Mouse (Mus musculus) embryonic facial prominence, embryonic 12.5 days (tissue): ENCODE measurements around the gene Dnm1. TPM values are rescaled to one million over a fixed set of nuclear protein-coding genes. Genes with fewer than 3 reads are reported as not detected.
"Not testable (repeated sequence)": the region's sequence is repeated elsewhere in the genome, so short reads cannot be mapped to it uniquely, and the experiment has no call there.

Source experiments
- ATAC-seq: fragments of 200-750 bp; cut with Nextera tagmentation; 2 replicates; pipeline ENCODE4 v1.8.0; 2017; ENCODE audit not compliant: insufficient number of reproducible peaks, insufficient read depth, low FRiP score, low TSS enrichment
- H3K27ac ChIP-seq: fragments of 300-500 bp; sonication (generic); 2 replicates; pipeline ENCODE4 v1.5.1; 2016; ENCODE audit warnings: mild to moderate bottlenecking
- H3K27me3 ChIP-seq: fragments of 300-500 bp; sonication (generic); 2 replicates; pipeline ENCODE4 v1.6.1; 2016; ENCODE audit warnings: mild to moderate bottlenecking, moderate library complexity
- H3K36me3 ChIP-seq: fragments of 300-500 bp; sonication (generic); 2 replicates; pipeline ENCODE4 v1.6.1; 2016; ENCODE audit warnings: mild to moderate bottlenecking
- H3K4me1 ChIP-seq: fragments of 300-500 bp; sonication (generic); 2 replicates; pipeline ENCODE4 v1.6.1; 2016
- H3K4me2 ChIP-seq: fragments of 300-500 bp; sonication (generic); replicated peaks from 2 replicates; pipeline ENCODE4 v1.6.1; 2016; ENCODE audit warnings: mild to moderate bottlenecking, moderate library complexity
- H3K4me3 ChIP-seq: fragments of 300-500 bp; sonication (generic); 2 replicates; pipeline ENCODE4 v1.5.1; 2016; ENCODE audit warnings: mild to moderate bottlenecking
- H3K9ac ChIP-seq: fragments of 300-500 bp; sonication (generic); 2 replicates; pipeline ENCODE4 v1.6.1; 2016; ENCODE audit warnings: mild to moderate bottlenecking, moderate library complexity
- H3K9me3 ChIP-seq: fragments of 300-500 bp; sonication (generic); 2 replicates; pipeline ENCODE4 v1.6.1; 2016; ENCODE audit warnings: mild to moderate bottlenecking, moderate library complexity
- WGBS: fragments of 180-500 bp; shearing (Covaris S2); methylation state at CpG from one replicate; pipeline ENCODE4 v1.1.7; 2016; 5-methylcytosine and 5-hydroxymethylcytosine counted together
- polyA plus RNA-seq: library from polyadenylated mRNA; unstranded; fragments of >200 nt; fragmentation: Nextera tagmentation; extraction: Ambion mirVana; gene quantifications from 2 replicates; pipeline ENCODE4 v1.2.1, GENCODE M21; 2016

The Dnm1 gene
- polyA plus RNA-seq, 1 experiment from 2014 or later: 45.0 TPM

DNA sequence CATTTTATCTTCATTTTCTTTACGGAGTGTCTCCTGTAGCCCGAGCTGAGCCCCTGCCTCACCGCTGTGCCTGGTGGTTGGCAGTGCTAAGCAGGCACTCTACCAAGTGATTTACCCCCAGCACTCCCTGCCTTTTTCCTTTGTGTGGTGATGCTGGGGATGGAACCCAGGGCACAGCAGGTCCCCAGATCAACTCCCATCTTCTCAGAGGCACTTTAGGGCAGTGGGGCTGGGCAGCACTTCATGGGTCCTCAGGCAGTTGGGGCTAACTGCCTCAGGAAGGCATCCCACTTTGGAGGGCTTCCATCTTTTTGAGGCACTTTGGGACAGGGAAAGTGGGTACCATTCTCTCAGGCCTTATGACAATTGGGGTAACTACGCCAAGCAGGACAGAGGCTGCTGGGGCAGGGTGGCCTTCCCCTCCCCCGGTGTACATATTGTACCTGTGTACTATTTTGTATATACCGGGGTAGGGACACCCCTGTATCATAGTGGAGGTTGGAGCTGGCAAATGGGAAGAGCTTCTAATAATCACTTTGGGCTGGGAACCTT, 45.8 kb downstream of the Dnm1 start:
- Histone ChIP-seq H3K27ac (0 out of 2 replicates have a peak overlapping the region, but pooled peaks have one; percentile 41), H3K4me1 (peaks cover 20% of the 10 kb centered on the region), H3K36me3 (peaks cover 84% of the 10 kb centered on the region), H3K4me2 (no peak overlapping the region), H3K4me3 (no peak overlapping the region), H3K27me3 (no peaks in the 10 kb centered on the region), H3K9me3 (no peaks in the 10 kb centered on the region), H3K9ac (no peak overlapping the region)
- no peak for ATAC-seq
- 86% methylated on average over 6 of the region's 6 CpGs for WGBS

- Histone ChIP-seq H3K27me3 (no peaks in the 10 kb centered on the region), H3K9ac (0 out of 2 replicates have a peak overlapping the region, but pooled peaks have one; percentile 4), H3K36me3 (peaks cover 95% of the 10 kb centered on the region), H3K4me2 (no peak overlapping the region), H3K4me1 (peaks cover 13% of the 10 kb centered on the region), H3K9me3 (no peaks in the 10 kb centered on the region), H3K27ac (0 out of 2 replicates have a peak overlapping the region, but pooled peaks have one; percentile 41), H3K4me3 (no peak overlapping the region)
- no peak for ATAC-seq
- WGBS: 80% methylated on average over 9 of the region's 9 CpGs
Measured at GRCm38 (mm10) chr2:32306176-32306575, 47.0 kb downstream of the Dnm1 start.

DNA sequence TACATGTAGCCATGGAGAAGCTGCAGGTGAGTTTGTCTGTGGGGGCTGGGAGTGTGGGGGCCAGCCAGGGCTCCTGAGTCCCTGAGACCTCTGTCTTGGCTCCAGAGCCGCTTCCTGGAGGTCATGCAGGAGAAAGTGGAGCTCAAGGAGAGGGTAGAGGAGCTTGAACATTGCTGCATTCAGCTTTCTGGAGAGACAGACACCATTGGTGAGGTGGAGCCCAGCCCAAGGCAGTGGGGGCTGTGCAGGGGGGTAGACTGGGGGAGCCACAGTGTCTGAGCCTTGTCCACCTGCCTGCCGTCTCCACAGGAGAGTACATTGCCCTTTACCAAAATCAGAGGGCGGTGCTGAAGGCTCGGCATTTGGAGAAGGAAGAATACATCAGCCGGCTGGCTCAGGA, 47.5 kb downstream of the Dnm1 start:
- peaks cover 96% of the 10 kb centered on the region for H3K36me3 ChIP-seq
- no peak for ATAC-seq

GRCm38 (mm10) chr2:32304145-32304832, 48.8 kb downstream of the Dnm1 start:
- Histone ChIP-seq H3K9ac (no peak overlapping the region), H3K4me2 (no peak overlapping the region), H3K4me1 (no peaks in the 10 kb centered on the region), H3K36me3 (peaks cover 93% of the 10 kb centered on the region), H3K4me3 (no peak overlapping the region), H3K27ac (no peak overlapping the region), H3K27me3 (no peaks in the 10 kb centered on the region), H3K9me3 (no peaks in the 10 kb centered on the region)
- 0 out of 2 replicates have a peak, but pooled peaks have one; percentile 47 for ATAC-seq
- 53% methylated on average over 8 of the region's 8 CpGs for WGBS

More for the DNA sequence above, 47.5 kb downstream of the Dnm1 start:
- 0 out of 2 replicates have a peak overlapping the region, but pooled peaks have one; percentile 19 for H3K27ac ChIP-seq
- no peak overlapping the region for H3K4me2 ChIP-seq
- no peaks in the 10 kb centered on the region for H3K9me3 ChIP-seq
- H3K4me1 ChIP-seq: peaks cover 7% of the 10 kb centered on the region
- no peak overlapping the region for H3K4me3 ChIP-seq
- WGBS: 91% methylated on average over 5 of the region's 5 CpGs
- no peaks in the 10 kb centered on the region for H3K27me3 ChIP-seq
- H3K9ac ChIP-seq: 0 out of 2 replicates have a peak overlapping the region, but pooled peaks have one; percentile 4

GRCm38 (mm10) chr2:32302952-32303351, 50.2 kb downstream of the Dnm1 start:
- Histone ChIP-seq H3K4me3 (no peak overlapping the region), H3K4me1 (no peaks in the 10 kb centered on the region), H3K27me3 (no peaks in the 10 kb centered on the region), H3K4me2 (no peak overlapping the region), H3K9me3 (no peaks in the 10 kb centered on the region), H3K9ac (no peak overlapping the region), H3K36me3 (peaks cover 93% of the 10 kb centered on the region), H3K27ac (peak overlapping the region; percentile 17; the same call in 1 of the 2 replicates)
- WGBS: 85% methylated on average over 10 of the region's 10 CpGs
- no peak for ATAC-seq

- H3K9ac ChIP-seq: no peak overlapping the region
Measured at GRCm38 (mm10) chr2:32299469-32299868, 53.7 kb downstream of the Dnm1 start.

DNA sequence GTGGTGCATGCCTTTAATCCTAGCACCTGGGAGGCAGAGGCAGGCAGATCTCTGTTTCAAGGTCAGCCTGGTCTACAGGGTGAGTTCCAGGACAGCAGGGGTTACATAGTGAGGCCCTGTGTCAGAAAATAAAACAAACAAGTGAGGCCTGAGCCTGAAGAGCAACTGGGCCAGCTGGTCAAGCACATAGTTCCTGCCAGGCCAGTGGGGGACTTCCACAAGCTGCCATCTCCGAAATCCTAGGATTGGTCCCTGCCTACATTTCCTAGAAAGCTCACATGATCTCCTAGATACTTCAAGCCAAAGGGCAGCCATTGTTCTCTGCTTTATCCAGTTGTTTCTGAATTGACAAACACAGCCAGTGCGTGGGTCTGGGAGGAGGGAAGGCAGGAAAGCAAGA, 57.3 kb downstream of the Dnm1 start:
- H3K4me3 ChIP-seq, H3K9me3 ChIP-seq, H3K4me2 ChIP-seq, H3K4me1 ChIP-seq, H3K9ac ChIP-seq, H3K27ac ChIP-seq, ATAC-seq, H3K27me3 ChIP-seq: not testable (repeated sequence)
- WGBS: 92% methylated on average over 2 of the region's 2 CpGs
- peaks cover 58% of the 10 kb centered on the region for H3K36me3 ChIP-seq

More at GRCm38 (mm10) chr2:32299469-32299868, 53.7 kb downstream of the Dnm1 start:
- Histone ChIP-seq H3K4me3 (no peak overlapping the region), H3K27me3 (no peaks in the 10 kb centered on the region), H3K4me2 (no peak overlapping the region), H3K27ac (no peak overlapping the region), H3K9me3 (no peaks in the 10 kb centered on the region), H3K36me3 (peaks cover 79% of the 10 kb centered on the region), H3K4me1 (no peaks in the 10 kb centered on the region)
- ATAC-seq: no peak
- WGBS: 89% methylated on average over 4 of the region's 4 CpGs

DNA sequence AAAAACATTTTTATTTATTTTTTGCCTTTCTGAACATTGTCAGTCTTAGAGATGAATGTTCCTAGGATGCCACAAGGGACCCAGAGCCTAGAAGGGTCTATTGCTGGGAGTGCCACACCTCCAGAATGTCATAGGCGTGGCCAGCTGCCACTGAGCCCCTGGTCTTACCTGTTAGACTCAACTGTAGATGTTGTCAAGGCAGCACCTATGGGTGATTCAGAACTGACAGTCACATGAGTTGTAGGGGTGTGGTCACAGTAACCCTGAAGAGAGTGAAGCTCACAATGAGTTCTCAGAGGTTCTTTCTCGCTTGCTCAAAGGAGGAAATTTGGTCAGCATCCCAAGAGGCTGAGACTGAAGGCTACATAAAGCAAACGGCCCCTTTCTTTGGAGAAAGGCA, 57.9 kb downstream of the Dnm1 start:
- Histone ChIP-seq H3K27ac (no peak overlapping the region), H3K27me3 (no peaks in the 10 kb centered on the region), H3K4me3 (no peak overlapping the region), H3K4me2 (no peak overlapping the region), H3K4me1 (no peaks in the 10 kb centered on the region), H3K9me3 (no peaks in the 10 kb centered on the region), H3K36me3 (peaks cover 56% of the 10 kb centered on the region), H3K9ac (no peak overlapping the region)
- WGBS: 85% methylated on average over 3 of the region's 3 CpGs
- ATAC-seq: no peak

DNA sequence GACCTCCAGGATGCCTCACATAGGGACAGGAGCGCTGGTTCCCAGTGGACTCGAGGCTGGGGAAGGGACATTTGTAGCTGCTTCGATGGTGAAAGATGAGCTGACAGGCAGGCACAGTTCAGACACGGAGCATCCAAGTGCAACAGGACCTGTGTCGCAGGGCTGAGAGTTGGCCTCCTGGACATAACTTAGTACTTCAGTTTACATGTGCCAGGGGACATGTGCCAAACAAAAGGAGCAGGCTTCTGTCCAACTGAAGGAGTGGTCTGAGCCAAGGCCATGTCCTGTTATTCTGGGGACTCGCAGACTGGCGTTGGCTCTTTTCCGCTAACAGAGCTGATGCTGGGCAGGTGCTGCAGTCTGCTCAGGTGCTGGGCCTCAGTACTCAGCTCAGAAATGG, 58.8 kb downstream of the Dnm1 start:
- H3K27ac ChIP-seq: no peak overlapping the region
- no peak for ATAC-seq
- H3K9ac ChIP-seq: no peak overlapping the region
- H3K36me3 ChIP-seq: peaks cover 47% of the 10 kb centered on the region
- no peak overlapping the region for H3K4me3 ChIP-seq
- H3K4me2 ChIP-seq: no peak overlapping the region
- no peaks in the 10 kb centered on the region for H3K27me3 ChIP-seq
- WGBS: 82% methylated on average over 8 of the region's 8 CpGs
- peaks cover 2% of the 10 kb centered on the region for H3K4me1 ChIP-seq
- H3K9me3 ChIP-seq: no peaks in the 10 kb centered on the region

- no peak for ATAC-seq
- Histone ChIP-seq H3K4me2 (peak overlapping the region; percentile 87; the same call in 1 of the 2 replicates), H3K9ac (no peak overlapping the region), H3K36me3 (peaks cover 27% of the 10 kb centered on the region), H3K27ac (no peak overlapping the region), H3K27me3 (no peaks in the 10 kb centered on the region), H3K4me1 (peaks cover 19% of the 10 kb centered on the region), H3K9me3 (no peaks in the 10 kb centered on the region), H3K4me3 (peak overlapping the region; percentile 98; the same call in 1 of the 2 replicates)
Measured at GRCm38 (mm10) chr2:32289578-32289977, 63.6 kb downstream of the Dnm1 start.

- H3K4me3 ChIP-seq: peak overlapping the region; percentile 98
- H3K27ac ChIP-seq: peak overlapping the region; percentile 58
- 3% methylated on average over 28 of the region's 29 CpGs for WGBS
- H3K9me3 ChIP-seq: no peaks in the 10 kb centered on the region
- peaks cover 31% of the 10 kb centered on the region for H3K36me3 ChIP-seq
- H3K4me1 ChIP-seq: peaks cover 19% of the 10 kb centered on the region
- peak overlapping the region; percentile 87 for H3K4me2 ChIP-seq
- H3K27me3 ChIP-seq: no peaks in the 10 kb centered on the region
- peak; percentile 17; the same call in 1 of the 2 replicates for ATAC-seq
- H3K9ac ChIP-seq: peak overlapping the region; percentile 72
Measured at GRCm38 (mm10) chr2:32288371-32288931, 64.7 kb downstream of the Dnm1 start.

DNA sequence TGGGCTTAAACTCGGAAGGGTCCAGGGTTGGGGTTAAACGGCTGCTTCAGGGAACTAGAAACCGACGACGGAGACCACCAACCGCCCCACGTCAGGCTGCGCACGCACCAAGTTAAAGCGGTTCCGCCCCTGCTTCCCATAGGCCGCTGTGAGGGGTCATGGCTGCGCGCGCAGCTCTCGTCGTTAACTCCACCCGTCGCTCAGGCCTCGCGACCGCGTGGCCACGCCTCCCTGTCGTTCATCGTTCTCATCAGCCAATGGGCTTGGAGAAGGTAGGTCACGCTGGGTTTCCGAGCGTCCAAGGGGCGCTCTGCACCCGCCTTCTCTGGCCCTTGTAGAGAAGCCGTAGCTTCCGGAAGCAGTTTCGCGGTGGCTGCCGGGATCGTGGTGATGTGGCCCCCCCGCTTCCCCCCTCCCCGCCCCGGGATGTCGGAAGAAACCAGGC, 65.2 kb downstream of the Dnm1 start, which contains the start of gene Swi5:
Gene Swi5 (minus strand): TSS at position 153 of the 445 bp plus-strand sequence.
- peak within 1 kb of the TSS; percentile 98 for H3K4me3 ChIP-seq
- H3K9ac ChIP-seq: peak within 1 kb of the TSS; percentile 96
- no peaks in the 10 kb centered on the region for H3K9me3 ChIP-seq
- H3K27me3 ChIP-seq: no peaks in the 10 kb centered on the region
- peak within 1 kb of the TSS; percentile 87 for H3K4me2 ChIP-seq
- peak; percentile 98 for ATAC-seq
- H3K36me3 ChIP-seq: peaks cover 31% of the 10 kb centered on the region
- H3K27ac ChIP-seq: peak within 1 kb of the TSS; percentile 76
- H3K4me1 ChIP-seq: peaks cover 19% of the 10 kb centered on the region
- under 1% methylated on average over 38 of the region's 41 CpGs for WGBS
